Mouse (Mus musculus) intestine, embryonic 16.5 days (tissue): ENCODE measurements at regions not wholly inside any gene's neighbourhood (a gene's known extent, or its start where the extent isn't known, plus 50 kb on each side); places are given as distances from the start of the nearest gene placed in this dataset.

ENCODE experiments used
- ATAC-seq: fragments of 200-750 bp; cut with Nextera tagmentation; 2 replicates; pipeline ENCODE4 v1.8.0; 2017; ENCODE audit warnings: moderate TSS enrichment, moderate library complexity
- H3K27ac ChIP-seq: fragments of 300-500 bp; sonication (generic); 2 replicates; pipeline ENCODE4 v1.5.1; 2014; ENCODE audit warnings: mild to moderate bottlenecking, low read length
- H3K27me3 ChIP-seq: fragments of 300-500 bp; sonication (generic); replicated peaks from 2 replicates; pipeline ENCODE4 v1.6.1; 2014; ENCODE audit warnings: low read length, control low read depth, mixed read lengths; ENCODE audit not compliant: control insufficient read depth, insufficient read depth
- H3K36me3 ChIP-seq: fragments of 300-500 bp; sonication (generic); 2 replicates; pipeline ENCODE4 v1.6.1; 2014; ENCODE audit warnings: low read length, control low read depth; ENCODE audit not compliant: control insufficient read depth, insufficient read depth
- H3K4me1 ChIP-seq: fragments of 300-500 bp; sonication (generic); 2 replicates; pipeline ENCODE4 v1.6.1; 2014; ENCODE audit warnings: low read length, control low read depth, mixed read lengths; ENCODE audit not compliant: control insufficient read depth, insufficient read depth
- H3K4me2 ChIP-seq: fragments of 300-500 bp; sonication (generic); 2 replicates; pipeline ENCODE4 v1.6.1; 2014; ENCODE audit warnings: low read depth, low read length, control low read depth
- H3K4me3 ChIP-seq: fragments of 300-500 bp; sonication (generic); 2 replicates; pipeline ENCODE4 v1.5.1; 2014; ENCODE audit warnings: mild to moderate bottlenecking, low read length
- H3K9ac ChIP-seq: fragments of 300-500 bp; sonication (generic); 2 replicates; pipeline ENCODE4 v1.6.1; 2014; ENCODE audit warnings: low read depth, low read length
- H3K9me3 ChIP-seq: fragments of 300-500 bp; sonication (generic); 2 replicates; pipeline ENCODE4 v1.6.1; 2016; ENCODE audit warnings: low read length, control low read depth; ENCODE audit not compliant: control insufficient read depth
- WGBS: fragments of 180-500 bp; shearing (Covaris S2); extraction: QIAGEN DNeasy Blood & Tissue Kit; methylation state at CpG from one replicate; pipeline ENCODE4 v1.1.7; 2014; 5-methylcytosine and 5-hydroxymethylcytosine counted together

- Histone ChIP-seq H3K27me3 (no peaks in the 10 kb centered on the region), H3K9ac (no peak overlapping the region), H3K36me3 (no peaks in the 10 kb centered on the region), H3K4me1 (0 out of 2 replicates have a peak, but pooled peaks cover 2% of the 10 kb centered on the region), H3K4me3 (no peak overlapping the region), H3K27ac (no peak overlapping the region), H3K4me2 (no peak overlapping the region), H3K9me3 (no peaks in the 10 kb centered on the region)
- no peak for ATAC-seq
- WGBS: 74% methylated on average over 10 of the region's 10 CpGs
These were observed 85.7 kb upstream of the Xcl1 start for GRCm38 (mm10) chr1:165020960-165021563.

DNA sequence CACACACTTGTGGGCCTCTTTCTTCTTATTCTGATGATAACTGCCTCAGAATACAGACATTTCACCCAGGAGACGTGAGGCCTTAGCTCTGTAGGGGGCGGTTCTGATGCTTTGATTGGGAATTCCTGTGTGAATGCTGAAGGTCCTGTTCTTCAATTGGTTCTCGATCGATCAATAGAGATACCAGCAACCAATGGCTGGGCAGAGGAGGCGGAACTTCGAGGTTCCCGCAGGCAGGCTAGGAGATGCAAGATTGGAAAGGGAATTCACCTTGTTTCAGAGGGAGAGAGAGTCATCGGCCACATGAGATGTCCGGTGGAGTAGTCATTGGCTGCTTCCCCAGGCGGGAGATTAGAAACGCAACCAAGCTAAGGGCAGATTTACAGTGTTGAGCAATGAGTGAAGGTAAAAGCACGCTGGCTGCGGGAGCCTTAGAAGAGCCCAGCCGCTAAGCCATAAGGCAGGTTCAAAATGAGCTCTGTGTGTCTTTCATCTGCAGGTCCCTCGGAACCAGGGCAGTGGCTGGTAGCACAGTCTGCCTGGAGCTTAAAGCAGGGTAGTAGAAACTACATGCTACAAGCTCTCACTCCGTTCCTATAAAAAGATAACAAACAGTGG, 83.5 kb upstream of the Xcl1 start:
- Histone ChIP-seq H3K36me3 (no peaks in the 10 kb centered on the region), H3K4me1 (0 out of 2 replicates have a peak, but pooled peaks cover 2% of the 10 kb centered on the region), H3K27ac (0 out of 2 replicates have a peak overlapping the region, but pooled peaks have one; percentile 44), H3K4me2 (peak overlapping the region; percentile 51), H3K27me3 (no peaks in the 10 kb centered on the region), H3K9me3 (no peaks in the 10 kb centered on the region), H3K4me3 (peak overlapping the region; percentile 35), H3K9ac (peak overlapping the region; percentile 45; the same call in 1 of the 2 replicates)
- WGBS: 17% methylated on average over 16 of the region's 16 CpGs
- ATAC-seq: peak; percentile 96

- H3K9me3 ChIP-seq: no peaks in the 10 kb centered on the region
- no peak overlapping the region for H3K27ac ChIP-seq
- no peaks in the 10 kb centered on the region for H3K27me3 ChIP-seq
- H3K36me3 ChIP-seq: no peaks in the 10 kb centered on the region
- peak; percentile 26; the same call in 1 of the 2 replicates for ATAC-seq
- H3K9ac ChIP-seq: no peak overlapping the region
- H3K4me2 ChIP-seq: no peak overlapping the region
- WGBS: 89% methylated on average over 4 of the region's 4 CpGs
- H3K4me1 ChIP-seq: 0 out of 2 replicates have a peak, but pooled peaks cover 2% of the 10 kb centered on the region
- H3K4me3 ChIP-seq: no peak overlapping the region
These were observed 82.9 kb upstream of the Xcl1 start for GRCm38 (mm10) chr1:165018236-165018635.

- no peak overlapping the region for H3K27ac ChIP-seq
- 71% methylated on average over 6 of the region's 6 CpGs for WGBS
- no peaks in the 10 kb centered on the region for H3K9me3 ChIP-seq
- no peak overlapping the region for H3K9ac ChIP-seq
- 0 out of 2 replicates have a peak, but pooled peaks cover 2% of the 10 kb centered on the region for H3K4me1 ChIP-seq
- no peak overlapping the region for H3K4me2 ChIP-seq
- H3K27me3 ChIP-seq: no peaks in the 10 kb centered on the region
- no peak for ATAC-seq
- H3K36me3 ChIP-seq: no peaks in the 10 kb centered on the region
- no peak overlapping the region for H3K4me3 ChIP-seq
These were observed 82.5 kb upstream of the Xcl1 start for GRCm38 (mm10) chr1:165017793-165018192.

GRCm38 (mm10) chr1:165014328-165014727, 79.0 kb upstream of the Xcl1 start:
- Histone ChIP-seq H3K4me2 (no peak overlapping the region), H3K27me3 (no peaks in the 10 kb centered on the region), H3K9me3 (no peaks in the 10 kb centered on the region), H3K4me1 (no peaks in the 10 kb centered on the region), H3K9ac (no peak overlapping the region), H3K4me3 (no peak overlapping the region), H3K36me3 (no peaks in the 10 kb centered on the region), H3K27ac (no peak overlapping the region)
- 56% methylated on average over 1 of the region's 1 CpGs for WGBS
- ATAC-seq: no peak

DNA sequence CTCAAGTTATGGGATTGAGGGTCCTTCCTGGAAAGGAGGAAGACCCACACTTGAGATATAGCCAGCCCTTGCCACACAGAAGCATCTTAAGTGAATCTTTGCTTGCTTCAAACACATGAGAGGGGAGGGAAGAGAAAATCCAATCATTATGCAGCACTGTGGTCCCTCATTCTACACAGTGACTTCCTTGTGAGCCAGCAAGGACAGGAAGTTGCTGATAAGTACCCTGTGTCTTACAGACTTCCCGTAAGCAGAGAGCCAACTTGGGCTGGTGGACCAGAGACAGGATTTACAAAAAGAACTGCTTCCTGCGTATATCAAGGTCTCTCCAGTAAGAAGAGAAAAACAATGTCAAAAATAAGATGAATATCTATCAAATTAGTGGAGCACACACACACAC, 78.1 kb upstream of the Xcl1 start:
- Histone ChIP-seq H3K27ac (no peak overlapping the region), H3K4me1 (no peaks in the 10 kb centered on the region), H3K9me3 (no peaks in the 10 kb centered on the region), H3K4me3 (no peak overlapping the region), H3K9ac (no peak overlapping the region), H3K36me3 (no peaks in the 10 kb centered on the region), H3K27me3 (no peaks in the 10 kb centered on the region), H3K4me2 (no peak overlapping the region)
- ATAC-seq: no peak
- 64% methylated on average over 2 of the region's 2 CpGs for WGBS

DNA sequence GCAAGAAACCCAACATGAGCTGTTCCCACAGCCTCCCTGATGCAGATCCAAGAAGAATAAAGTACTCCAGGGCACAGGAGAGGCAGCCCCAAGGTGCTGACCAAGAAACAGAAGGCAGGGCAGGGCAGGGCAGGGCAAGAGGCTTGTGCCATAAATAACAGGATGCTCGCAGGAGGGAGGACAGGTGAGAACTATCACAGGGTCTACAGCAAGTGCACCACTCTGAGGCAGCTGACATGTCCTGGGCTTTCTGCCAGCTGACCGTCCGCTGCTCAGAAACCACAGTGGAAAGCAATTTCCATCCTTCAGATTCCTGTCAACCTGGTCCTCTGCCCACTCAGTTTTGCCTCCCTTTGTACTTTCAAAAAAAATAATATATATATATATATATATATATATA, 77.0 kb upstream of the Xcl1 start:
- 48% methylated on average over 3 of the region's 3 CpGs for WGBS
- Histone ChIP-seq H3K4me1 (no peaks in the 10 kb centered on the region), H3K4me3 (no peak overlapping the region), H3K9ac (no peak overlapping the region), H3K27me3 (no peaks in the 10 kb centered on the region), H3K36me3 (no peaks in the 10 kb centered on the region), H3K27ac (no peak overlapping the region), H3K9me3 (no peaks in the 10 kb centered on the region), H3K4me2 (no peak overlapping the region)
- ATAC-seq: no peak

DNA sequence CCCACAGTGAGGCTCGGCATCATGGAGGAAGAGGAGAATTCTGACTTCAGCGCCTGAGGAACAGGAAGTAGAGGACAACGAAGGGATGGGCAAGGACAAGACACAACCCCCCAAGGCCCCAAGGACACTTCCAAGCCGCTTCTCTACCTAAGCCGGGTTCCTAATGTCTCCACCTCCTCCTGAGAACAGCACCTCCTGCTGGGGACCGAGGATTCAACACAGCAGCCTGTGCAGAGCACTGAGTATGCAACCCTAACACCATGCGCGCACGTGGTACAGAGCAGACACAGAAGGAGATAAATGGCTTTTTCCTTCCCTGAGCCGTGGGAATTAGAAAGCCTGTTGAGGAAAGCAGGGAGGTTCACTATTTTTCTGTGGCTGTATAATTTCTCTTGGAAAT, 64.2 kb upstream of the Xcl1 start:
- Histone ChIP-seq H3K9me3 (no peaks in the 10 kb centered on the region), H3K4me3 (no peak overlapping the region), H3K4me1 (no peaks in the 10 kb centered on the region), H3K4me2 (no peak overlapping the region), H3K27ac (0 out of 2 replicates have a peak overlapping the region, but pooled peaks have one; percentile 7), H3K9ac (no peak overlapping the region), H3K27me3 (no peaks in the 10 kb centered on the region), H3K36me3 (no peaks in the 10 kb centered on the region)
- peak; percentile 60 for ATAC-seq
- WGBS: 51% methylated on average over 10 of the region's 10 CpGs

DNA sequence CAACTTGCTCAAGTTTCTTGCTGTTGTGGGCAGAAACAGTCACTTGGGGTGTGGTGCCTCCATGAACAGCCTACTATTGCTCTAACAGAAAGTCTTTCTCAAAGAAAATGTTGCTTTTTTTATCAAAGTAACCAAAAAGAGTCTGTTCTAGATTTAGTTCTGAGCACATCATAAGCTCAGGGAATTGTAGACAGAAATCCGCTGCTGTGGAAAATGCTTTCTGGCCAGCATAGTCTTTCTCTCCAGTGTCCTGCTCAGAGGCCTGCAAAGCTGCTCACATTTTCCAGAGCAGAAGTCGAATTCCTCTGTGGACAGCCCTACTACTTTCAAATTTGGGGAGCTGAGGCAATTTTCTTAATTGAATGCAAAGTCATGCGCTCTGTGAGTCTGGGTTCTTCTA, 63.3 kb upstream of the Xcl1 start:
- ATAC-seq: no peak

More for the DNA sequence above, 63.3 kb upstream of the Xcl1 start:
- Histone ChIP-seq H3K27me3 (no peaks in the 10 kb centered on the region), H3K4me3 (no peak overlapping the region), H3K27ac (peak overlapping the region; percentile 19; the same call in 1 of the 2 replicates), H3K9ac (no peak overlapping the region), H3K4me1 (peaks cover 5% of the 10 kb centered on the region), H3K36me3 (no peaks in the 10 kb centered on the region), H3K4me2 (no peak overlapping the region), H3K9me3 (no peaks in the 10 kb centered on the region)
- 81% methylated on average over 3 of the region's 3 CpGs for WGBS
